Mouse (Mus musculus): ENCODE results near the gene Emg1. TPM values are rescaled to one million over a fixed set of nuclear protein-coding genes. Genes with fewer than 3 reads are reported as not detected.

Gene Emg1
- total RNA-seq, 1 experiment, result 344 TPM

GRCm38 (mm10) chr6:124702784-124703103 lies 9.2 kb downstream of the Emg1 start:
- no peak overlapping the region for H3K4me3 ChIP-seq (ENCODE audit: insufficient read depth in 1 of 2, low read depth in 1 of 2, low read length in 2 of 2, poor library complexity in 1 of 2, severe bottlenecking in 1 of 2)
- no peak for TF ChIP-seq CHD2 (IDR thresholded peaks at IDR 0.05; ENCODE audit: low read depth, low read length)
- no peak for TF ChIP-seq ZNF384 (IDR thresholded peaks at IDR 0.05; ENCODE audit: low read depth, low read length)
- TF ChIP-seq HCFC1 (IDR thresholded peaks at IDR 0.05; ENCODE audit: borderline replicate concordance, insufficient read depth, low read length), result 0 out of 2 replicates have a peak, but pooled peaks have one; percentile 19
- TF ChIP-seq ZC3H11A (IDR thresholded peaks at IDR 0.05; ENCODE audit: borderline replicate concordance, low read depth, low read length), result peak; percentile 15; the same call in 1 of the 2 replicates
- no peaks in the 10 kb centered on the region for H3K9me3 ChIP-seq (ENCODE audit: control insufficient read depth, insufficient read depth, low read depth, low read length)
- peaks cover 52% of the 10 kb centered on the region for H3K36me3 ChIP-seq (ENCODE audit: control insufficient read depth, insufficient read depth, low read length, poor library complexity, severe bottlenecking)
- in situ Hi-C loops (cut with MboI; ENCODE audit: low sequenced_read_pairs in 2 of 2, unreplicated experiment in 2 of 2), result no loop called here
- peaks cover 0 to 21% of the 10 kb centered on the region in 2 experiments; a peak in 1 of 4 replicates for H3K4me1 ChIP-seq (ENCODE audit: control insufficient read depth in 2 of 2, insufficient read depth in 2 of 2, low read length in 2 of 2, poor library complexity in 1 of 2)
- no peak overlapping the region for H3K9ac ChIP-seq (ENCODE audit: insufficient read depth, low read depth, low read length, poor library complexity, severe bottlenecking)
- H3K27ac ChIP-seq (ENCODE audit: insufficient read depth, low read depth, low read length, poor library complexity, severe bottlenecking), result no peak overlapping the region
- DNase-seq (ENCODE audit: low read depth, low spot score), result peak; percentile 84

GRCm38 (mm10) chr6:124702102-124702783 lies 9.7 kb downstream of the Emg1 start:
- Histone ChIP-seq H3K36me3 (ENCODE audit: control insufficient read depth, insufficient read depth, low read length, poor library complexity, severe bottlenecking) (peaks cover 52% of the 10 kb centered on the region), H3K9ac (ENCODE audit: insufficient read depth, low read depth, low read length, poor library complexity, severe bottlenecking) (no peak overlapping the region), H3K9me3 (ENCODE audit: control insufficient read depth, insufficient read depth, low read depth, low read length) (no peaks in the 10 kb centered on the region), H3K4me1 (ENCODE audit: control insufficient read depth in 2 of 2, insufficient read depth in 2 of 2, low read length in 2 of 2, poor library complexity in 1 of 2) (peaks cover 0 to 21% of the 10 kb centered on the region in 2 experiments; a peak in 1 of 4 replicates), H3K4me3 (ENCODE audit: insufficient read depth in 1 of 2, low read depth in 1 of 2, low read length in 2 of 2, poor library complexity in 1 of 2, severe bottlenecking in 1 of 2) (no peak overlapping the region), H3K27ac (ENCODE audit: insufficient read depth, low read depth, low read length, poor library complexity, severe bottlenecking) (no peak overlapping the region)
- TF ChIP-seq ZC3H11A (IDR thresholded peaks at IDR 0.05; ENCODE audit: borderline replicate concordance, low read depth, low read length), result no peak
- no peak for TF ChIP-seq ZNF384 (IDR thresholded peaks at IDR 0.05; ENCODE audit: low read depth, low read length)
- TF ChIP-seq MAFK (IDR thresholded peaks at IDR 0.05; ENCODE audit: insufficient read depth, low read depth, low read length), result no peak
- TF ChIP-seq HCFC1 (IDR thresholded peaks at IDR 0.05; ENCODE audit: borderline replicate concordance, insufficient read depth, low read length), result no peak
- TF ChIP-seq CHD2 (IDR thresholded peaks at IDR 0.05; ENCODE audit: low read depth, low read length), result no peak
- no peak for DNase-seq (ENCODE audit: low read depth, low spot score)
- in situ Hi-C loops (cut with MboI; ENCODE audit: low sequenced_read_pairs in 2 of 2, unreplicated experiment in 2 of 2), result no loop called here

- Histone ChIP-seq H3K9me3 (ENCODE audit: control insufficient read depth, insufficient read depth, low read depth, low read length) (no peaks in the 10 kb centered on the region), H3K27ac (ENCODE audit: insufficient read depth, low read depth, low read length, poor library complexity, severe bottlenecking) (no peak overlapping the region), H3K9ac (ENCODE audit: insufficient read depth, low read depth, low read length, poor library complexity, severe bottlenecking) (0 out of 2 replicates have a peak overlapping the region, but pooled peaks have one; percentile 26), H3K36me3 (ENCODE audit: control insufficient read depth, insufficient read depth, low read length, poor library complexity, severe bottlenecking) (peaks cover 52% of the 10 kb centered on the region), H3K4me1 (ENCODE audit: control insufficient read depth in 2 of 2, insufficient read depth in 2 of 2, low read length in 2 of 2, poor library complexity in 1 of 2) (peaks cover 0 to 21% of the 10 kb centered on the region in 2 experiments; a peak in 1 of 4 replicates), H3K4me3 (ENCODE audit: insufficient read depth in 1 of 2, low read depth in 1 of 2, low read length in 2 of 2, poor library complexity in 1 of 2, severe bottlenecking in 1 of 2) (no peak overlapping the region)
- no peak for DNase-seq (ENCODE audit: low read depth, low spot score)
- TF ChIP-seq ZC3H11A (IDR thresholded peaks at IDR 0.05; ENCODE audit: borderline replicate concordance, low read depth, low read length) (no peak), MAFK (IDR thresholded peaks at IDR 0.05; ENCODE audit: insufficient read depth, low read depth, low read length) (no peak), HCFC1 (IDR thresholded peaks at IDR 0.05; ENCODE audit: borderline replicate concordance, insufficient read depth, low read length) (no peak), CHD2 (IDR thresholded peaks at IDR 0.05; ENCODE audit: low read depth, low read length) (no peak), ZNF384 (IDR thresholded peaks at IDR 0.05; ENCODE audit: low read depth, low read length) (no peak)
- in situ Hi-C loops (cut with MboI; ENCODE audit: low sequenced_read_pairs in 2 of 2, unreplicated experiment in 2 of 2), result no loop called here
These were observed 10.6 kb downstream of the Emg1 start for GRCm38 (mm10) chr6:124701338-124701737.

GRCm38 (mm10) chr6:124699962-124700610 lies 11.9 kb downstream of the Emg1 start:
- Histone ChIP-seq H3K4me1 (ENCODE audit: control insufficient read depth in 2 of 2, insufficient read depth in 2 of 2, low read length in 2 of 2, poor library complexity in 1 of 2) (peaks cover 0 to 21% of the 10 kb centered on the region in 2 experiments; a peak in 1 of 4 replicates), H3K4me3 (ENCODE audit: insufficient read depth in 1 of 2, low read depth in 1 of 2, low read length in 2 of 2, poor library complexity in 1 of 2, severe bottlenecking in 1 of 2) (no peak overlapping the region), H3K9me3 (ENCODE audit: control insufficient read depth, insufficient read depth, low read depth, low read length) (no peaks in the 10 kb centered on the region), H3K36me3 (ENCODE audit: control insufficient read depth, insufficient read depth, low read length, poor library complexity, severe bottlenecking) (peaks cover 46% of the 10 kb centered on the region), H3K27ac (ENCODE audit: insufficient read depth, low read depth, low read length, poor library complexity, severe bottlenecking) (no peak overlapping the region), H3K9ac (ENCODE audit: insufficient read depth, low read depth, low read length, poor library complexity, severe bottlenecking) (no peak overlapping the region)
- no peak for DNase-seq (ENCODE audit: low read depth, low spot score)
- in situ Hi-C loops (cut with MboI; ENCODE audit: low sequenced_read_pairs in 2 of 2, unreplicated experiment in 2 of 2), result no loop called here
- no peak for TF ChIP-seq ZNF384 (IDR thresholded peaks at IDR 0.05; ENCODE audit: low read depth, low read length)
- TF ChIP-seq ZC3H11A (IDR thresholded peaks at IDR 0.05; ENCODE audit: borderline replicate concordance, low read depth, low read length), result no peak
- no peak for TF ChIP-seq MAFK (IDR thresholded peaks at IDR 0.05; ENCODE audit: insufficient read depth, low read depth, low read length)
- TF ChIP-seq HCFC1 (IDR thresholded peaks at IDR 0.05; ENCODE audit: borderline replicate concordance, insufficient read depth, low read length), result no peak
- TF ChIP-seq CHD2 (IDR thresholded peaks at IDR 0.05; ENCODE audit: low read depth, low read length), result no peak

All from ES-E14 (cell line).